Mouse (Mus musculus): Measurements from ENCODE around the gene Nlrp3. TPM values are rescaled to one million over a fixed set of nuclear protein-coding genes. Genes with fewer than 3 reads are reported as not detected.

Gene Nlrp3
- 0.74 and 1.5 TPM in 2 replicates for polyA plus RNA-seq (2015; fragmentation: Nextera tagmentation; extraction: Ambion mirVana)

DNA sequence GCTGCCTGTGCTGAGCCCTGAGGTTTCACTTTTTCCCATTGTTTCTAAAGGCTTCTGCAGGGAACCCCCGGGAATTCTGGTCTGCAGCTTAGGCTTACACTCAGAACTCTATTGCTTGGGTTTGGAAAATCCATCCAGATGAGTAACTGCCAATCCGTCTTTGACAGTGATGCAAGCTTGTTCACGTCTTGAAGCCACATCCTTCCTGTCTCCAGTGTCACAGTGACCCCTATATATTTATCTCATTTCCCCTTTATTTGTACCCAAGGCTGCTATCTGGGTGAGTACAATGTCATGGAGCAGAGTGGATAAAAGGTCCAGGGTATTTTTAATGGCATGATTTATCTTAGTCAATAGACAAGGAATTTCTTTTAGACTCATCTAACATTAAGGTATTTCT is at the start of gene Nlrp3:
TSS of gene Nlrp3 (plus strand) at position 245 of the 400 bp plus-strand sequence.
- Histone ChIP-seq H3K9ac (replicated peaks; ENCODE audit: low read depth) (no peak within 1 kb of the TSS), H3K36me3 (ENCODE audit: insufficient read depth, low read length) (no peaks in the 10 kb centered on the region), H3K27ac (ENCODE audit: low read length) (no peak within 1 kb of the TSS), H3K4me1 (ENCODE audit: insufficient read depth, low read depth, low read length) (peaks cover 3% of the 10 kb centered on the region; the same call in 1 of the 2 replicates), H3K4me3 (ENCODE audit: low read depth, low read length) (no peak within 1 kb of the TSS), H3K4me2 (replicated peaks; ENCODE audit: low read depth, low read length) (no peak within 1 kb of the TSS), H3K9me3 (ENCODE audit: low read length) (no peaks in the 10 kb centered on the region), H3K27me3 (replicated peaks; ENCODE audit: insufficient read depth, low read length) (no peaks in the 10 kb centered on the region)
- peak; percentile 33 for DNase-seq (ENCODE audit: low spot score)
- 30% methylated on average over 3 of the region's 3 CpGs for WGBS
- no peak for ATAC-seq
- TF ChIP-seq EP300 (IDR thresholded peaks at IDR 0.05) (no peak), CTCF (IDR thresholded peaks at IDR 0.05) (no peak)

DNA sequence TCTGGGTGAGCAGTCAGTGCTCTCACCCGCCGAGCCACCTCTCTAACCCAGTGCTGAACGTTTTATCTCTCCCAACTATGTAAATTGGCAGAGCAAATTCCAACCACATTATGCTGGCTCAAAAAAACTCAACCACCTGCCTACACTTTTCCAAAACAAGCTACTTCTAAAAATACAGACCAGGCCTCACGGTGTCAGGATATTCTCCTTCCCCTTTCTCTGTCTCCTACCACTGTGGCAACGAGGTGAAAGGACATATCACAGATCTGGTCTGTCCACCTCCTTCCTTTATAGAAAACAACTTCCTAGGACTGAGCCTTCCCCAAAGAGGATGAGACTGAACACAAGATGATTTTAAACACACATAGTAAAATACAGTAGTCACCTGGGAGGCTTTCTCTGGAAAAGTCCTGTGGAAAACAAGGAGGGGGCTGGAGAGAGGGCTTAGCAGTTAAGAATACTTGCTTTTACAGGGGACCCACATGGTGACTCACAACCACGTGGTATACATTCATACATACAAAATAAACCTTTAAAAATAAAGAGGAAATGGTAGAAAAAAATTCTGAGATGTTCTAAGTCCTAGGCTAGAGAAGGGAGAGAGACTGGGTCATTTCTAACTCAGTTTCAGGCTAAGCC is 44.6 kb upstream of the Nlrp3 start:
- H3K27ac ChIP-seq (ENCODE audit: low read length) = no peak overlapping the region
- ATAC-seq (no peak), DNase-seq (ENCODE audit: low spot score) (no peak)
- WGBS = 74% methylated on average over 6 of the region's 6 CpGs
- peaks cover 45% of the 10 kb centered on the region for H3K36me3 ChIP-seq (ENCODE audit: insufficient read depth, low read length)
- H3K9ac ChIP-seq (replicated peaks; ENCODE audit: low read depth) = no peak overlapping the region
- no peaks in the 10 kb centered on the region for H3K9me3 ChIP-seq (ENCODE audit: low read length)
- no peak overlapping the region for H3K4me2 ChIP-seq (replicated peaks; ENCODE audit: low read depth, low read length)
- TF ChIP-seq CTCF (IDR thresholded peaks at IDR 0.05) (no peak), EP300 (IDR thresholded peaks at IDR 0.05) (no peak)
- H3K4me3 ChIP-seq (ENCODE audit: low read depth, low read length) = no peak overlapping the region
- no peaks in the 10 kb centered on the region for H3K4me1 ChIP-seq (ENCODE audit: insufficient read depth, low read depth, low read length)
- no peaks in the 10 kb centered on the region for H3K27me3 ChIP-seq (replicated peaks; ENCODE audit: insufficient read depth, low read length)

DNA sequence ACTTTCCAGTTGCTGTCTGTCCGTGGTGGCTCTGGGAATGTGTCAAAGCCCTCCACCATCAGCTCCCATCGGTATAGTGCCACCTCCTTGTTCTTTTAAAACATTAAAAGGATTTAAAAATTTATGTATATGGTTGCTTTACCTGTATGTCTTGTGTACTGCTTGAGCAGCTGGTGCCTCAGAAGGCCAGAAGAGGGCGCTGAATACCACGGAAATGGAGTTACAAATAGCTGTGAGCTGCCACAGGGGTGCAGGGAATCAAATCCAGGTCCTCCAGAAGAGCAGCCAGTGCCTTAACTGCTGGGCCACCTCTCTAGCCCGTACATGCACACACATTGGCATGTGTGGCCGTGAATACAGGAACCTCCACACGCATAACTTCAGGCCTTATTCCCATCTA is 43.6 kb upstream of the Nlrp3 start:
- no peak overlapping the region for H3K4me3 ChIP-seq (ENCODE audit: low read depth, low read length)
- no peak overlapping the region for H3K9ac ChIP-seq (replicated peaks; ENCODE audit: low read depth)
- WGBS = 91% methylated on average over 7 of the region's 7 CpGs
- peaks cover 49% of the 10 kb centered on the region for H3K36me3 ChIP-seq (ENCODE audit: insufficient read depth, low read length)
- H3K9me3 ChIP-seq (ENCODE audit: low read length) = no peaks in the 10 kb centered on the region
- no peak for TF ChIP-seq EP300 (IDR thresholded peaks at IDR 0.05)
- TF ChIP-seq CTCF (IDR thresholded peaks at IDR 0.05) = 0 out of 2 replicates have a peak, but pooled peaks have one; percentile 21
- H3K4me2 ChIP-seq (replicated peaks; ENCODE audit: low read depth, low read length) = no peak overlapping the region
- no peaks in the 10 kb centered on the region for H3K4me1 ChIP-seq (ENCODE audit: insufficient read depth, low read depth, low read length)
- H3K27me3 ChIP-seq (replicated peaks; ENCODE audit: insufficient read depth, low read length) = no peaks in the 10 kb centered on the region
- ATAC-seq (no peak), DNase-seq (ENCODE audit: low spot score) (no peak)
- H3K27ac ChIP-seq (ENCODE audit: low read length) = no peak overlapping the region

DNA sequence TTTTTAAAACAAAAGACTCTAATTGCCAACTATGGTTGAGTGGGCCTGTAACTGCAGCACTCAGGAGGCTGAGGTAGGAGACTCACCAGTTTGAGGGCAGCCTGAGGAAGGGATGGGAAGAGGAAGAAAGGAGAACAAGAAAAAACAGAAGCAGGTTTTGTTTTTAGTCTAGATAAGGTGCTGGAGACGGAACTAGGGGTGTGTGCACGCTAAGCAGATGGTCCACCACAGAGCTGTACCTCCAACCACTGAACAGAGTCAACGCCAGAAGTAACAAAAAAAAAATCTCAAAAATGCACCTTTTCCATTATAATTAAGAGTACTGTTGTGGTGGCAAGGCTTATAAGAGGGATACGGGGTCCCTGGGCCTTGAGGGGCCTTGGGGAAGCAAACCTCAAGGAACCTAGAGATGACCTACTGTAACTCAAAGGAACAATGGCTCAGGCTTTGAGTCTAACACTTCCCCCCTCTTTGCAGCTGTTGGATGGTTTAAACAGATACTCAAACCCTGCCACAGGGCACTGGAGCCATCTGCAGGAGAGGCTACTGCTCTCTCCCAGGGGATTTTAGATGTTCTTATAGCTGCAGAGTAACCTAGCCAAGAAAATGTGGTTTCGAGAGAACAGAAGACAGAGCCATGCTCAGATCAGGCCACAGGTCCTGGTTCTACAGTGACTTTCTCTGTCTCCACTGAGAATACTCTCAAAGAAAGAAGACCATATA is 39.2 kb upstream of the Nlrp3 start:
- H3K27me3 ChIP-seq (replicated peaks; ENCODE audit: insufficient read depth, low read length) = no peaks in the 10 kb centered on the region
- H3K36me3 ChIP-seq (ENCODE audit: insufficient read depth, low read length) = peaks cover 41% of the 10 kb centered on the region
- no peak overlapping the region for H3K27ac ChIP-seq (ENCODE audit: low read length)
- no peaks in the 10 kb centered on the region for H3K9me3 ChIP-seq (ENCODE audit: low read length)
- ATAC-seq = no peak
- H3K4me1 ChIP-seq (ENCODE audit: insufficient read depth, low read depth, low read length) = peaks cover 4% of the 10 kb centered on the region; the same call in 1 of the 2 replicates
- no peak overlapping the region for H3K9ac ChIP-seq (replicated peaks; ENCODE audit: low read depth)
- no peak overlapping the region for H3K4me2 ChIP-seq (replicated peaks; ENCODE audit: low read depth, low read length)
- H3K4me3 ChIP-seq (ENCODE audit: low read depth, low read length) = no peak overlapping the region
- TF ChIP-seq CTCF (IDR thresholded peaks at IDR 0.05) = no peak
- no peak for TF ChIP-seq EP300 (IDR thresholded peaks at IDR 0.05)
- DNase-seq (ENCODE audit: low spot score) = no peak
- WGBS = 94% methylated on average over 5 of the region's 5 CpGs

DNA sequence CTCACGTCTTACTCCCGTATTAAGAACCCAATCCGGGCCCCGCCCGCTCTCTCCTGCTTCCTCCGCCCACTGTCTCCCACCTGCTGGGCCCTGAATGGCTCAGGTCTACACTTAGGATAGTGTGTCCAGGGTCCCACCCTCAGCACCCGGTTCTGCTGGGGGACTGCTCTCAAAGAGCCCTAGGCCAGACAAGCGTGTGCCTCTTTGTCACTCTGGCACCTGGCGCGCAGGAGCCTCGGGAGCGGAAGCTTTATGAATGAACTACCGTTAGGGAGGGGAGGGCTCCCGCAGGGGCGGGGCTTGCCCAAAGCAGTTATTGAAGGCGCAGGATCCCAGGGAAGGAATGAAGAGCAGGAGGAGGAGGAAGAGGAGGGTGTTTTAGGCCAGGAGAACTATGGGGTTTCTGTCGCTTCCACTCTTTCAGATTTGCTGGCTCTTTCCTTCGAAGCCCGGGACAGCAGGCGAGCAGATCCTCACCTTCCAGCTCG is 36.0 kb upstream of the Nlrp3 start:
- peak overlapping the region; percentile 73 for H3K4me3 ChIP-seq (ENCODE audit: low read depth, low read length)
- peaks cover 13% of the 10 kb centered on the region for H3K36me3 ChIP-seq (ENCODE audit: insufficient read depth, low read length)
- peak overlapping the region; percentile 90 for H3K9ac ChIP-seq (replicated peaks; ENCODE audit: low read depth)
- DNase-seq (ENCODE audit: low spot score) (peak; percentile 68), ATAC-seq (peak; percentile 34)
- 1% methylated on average over 21 of the region's 21 CpGs for WGBS
- H3K27ac ChIP-seq (ENCODE audit: low read length) = peak overlapping the region; percentile 92
- H3K9me3 ChIP-seq (ENCODE audit: low read length) = no peaks in the 10 kb centered on the region
- H3K4me1 ChIP-seq (ENCODE audit: insufficient read depth, low read depth, low read length) = peaks cover 4% of the 10 kb centered on the region; the same call in 1 of the 2 replicates
- no peaks in the 10 kb centered on the region for H3K27me3 ChIP-seq (replicated peaks; ENCODE audit: insufficient read depth, low read length)
- no peak for TF ChIP-seq EP300 (IDR thresholded peaks at IDR 0.05)
- TF ChIP-seq CTCF (IDR thresholded peaks at IDR 0.05) = no peak
- peak overlapping the region; percentile 82 for H3K4me2 ChIP-seq (replicated peaks; ENCODE audit: low read depth, low read length)
